Mouse (Mus musculus): ENCODE results near the gene Scaf8. TPM values are rescaled to one million over a fixed set of nuclear protein-coding genes. Genes with fewer than 3 reads are reported as not detected.
"Not testable (repeated sequence)": the region's sequence is repeated elsewhere in the genome, so short reads cannot be mapped to it uniquely, and the experiment has no call there.

The Scaf8 gene
- polyA plus RNA-seq, 1 experiment, result 32.4 TPM

DNA sequence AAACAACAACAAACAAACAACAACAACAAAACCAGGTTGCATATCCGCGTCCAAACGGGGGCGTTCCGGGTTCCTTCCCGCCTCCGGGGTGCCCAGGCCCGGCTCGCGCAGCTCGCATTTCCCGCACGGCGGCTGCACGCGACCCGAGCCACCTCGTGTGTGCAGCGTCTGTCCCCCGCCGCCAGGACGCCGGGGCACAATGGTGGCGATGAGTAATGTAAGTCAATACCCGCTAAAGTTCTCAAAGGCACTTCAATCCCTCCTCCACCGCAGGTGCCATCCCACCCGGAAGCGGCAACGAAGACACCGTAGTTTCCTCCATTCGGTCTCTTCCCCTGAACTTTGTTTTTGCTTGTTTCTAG is 433 bp upstream of the Scaf8 start:
- Histone ChIP-seq H3K4me1 (ENCODE audit: control insufficient read depth, insufficient read depth, low read length) (peaks cover 5% of the 10 kb centered on the region; the same call in 1 of the 2 replicates), H3K4me3 (ENCODE audit: insufficient read depth, low read length) (peak overlapping the region; percentile 84), H3K27ac (ENCODE audit: insufficient read depth, low read length) (peak overlapping the region; percentile 97)
- no peak for TF ChIP-seq CTCF (IDR thresholded peaks at IDR 0.05; ENCODE audit: extremely low read depth, insufficient read depth, low read length)
- no peak for TF ChIP-seq POLR2A (IDR thresholded peaks at IDR 0.05; ENCODE audit: extremely low read depth, insufficient read depth, low read length)

- TF ChIP-seq CTCF (IDR thresholded peaks at IDR 0.05; ENCODE audit: extremely low read depth, insufficient read depth, low read length) (no peak), POLR2A (IDR thresholded peaks at IDR 0.05; ENCODE audit: extremely low read depth, insufficient read depth, low read length) (no peak)
- H3K4me1 ChIP-seq (ENCODE audit: control insufficient read depth, insufficient read depth, low read length), result peaks cover 5% of the 10 kb centered on the region; the same call in 1 of the 2 replicates
- peak overlapping the region; percentile 97 for H3K27ac ChIP-seq (ENCODE audit: insufficient read depth, low read length)
- H3K4me3 ChIP-seq (ENCODE audit: insufficient read depth, low read length), result peak overlapping the region; percentile 84
Observed at GRCm38 (mm10) chr17:3115380-3115974, 705 bp downstream of the Scaf8 start.

DNA sequence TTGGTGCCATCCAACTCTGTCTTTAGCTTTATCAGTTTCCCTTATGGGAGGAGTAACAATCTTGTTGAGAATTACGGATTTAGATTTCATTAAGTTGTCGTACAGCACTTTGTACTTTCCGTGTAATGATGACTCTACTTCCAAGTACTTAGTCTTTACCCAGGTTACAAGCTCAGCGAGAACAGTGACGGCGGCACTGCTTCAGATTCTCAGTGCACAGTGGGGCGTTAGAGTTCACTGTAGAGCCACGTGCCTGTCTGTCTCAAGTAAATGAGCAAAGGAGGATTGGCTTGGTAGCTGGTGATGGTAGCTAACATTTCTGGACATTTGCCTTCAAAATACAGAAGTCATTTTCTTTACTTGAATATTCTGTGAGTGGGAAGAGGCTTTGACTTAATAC is 6.2 kb downstream of the Scaf8 start:
- not testable (repeated sequence) for H3K27ac ChIP-seq (ENCODE audit: insufficient read depth, low read length); H3K4me1 ChIP-seq (ENCODE audit: control insufficient read depth, insufficient read depth, low read length)

GRCm38 (mm10) chr17:3123581-3123980 is 8.8 kb downstream of the Scaf8 start:
- H3K27ac ChIP-seq (ENCODE audit: insufficient read depth, low read length); H3K4me3 ChIP-seq (ENCODE audit: insufficient read depth, low read length); H3K4me1 ChIP-seq (ENCODE audit: control insufficient read depth, insufficient read depth, low read length): not testable (repeated sequence)

More for the DNA sequence above, 6.2 kb downstream of the Scaf8 start:
- not testable (repeated sequence) for H3K4me3 ChIP-seq (ENCODE audit: insufficient read depth, low read length)

DNA sequence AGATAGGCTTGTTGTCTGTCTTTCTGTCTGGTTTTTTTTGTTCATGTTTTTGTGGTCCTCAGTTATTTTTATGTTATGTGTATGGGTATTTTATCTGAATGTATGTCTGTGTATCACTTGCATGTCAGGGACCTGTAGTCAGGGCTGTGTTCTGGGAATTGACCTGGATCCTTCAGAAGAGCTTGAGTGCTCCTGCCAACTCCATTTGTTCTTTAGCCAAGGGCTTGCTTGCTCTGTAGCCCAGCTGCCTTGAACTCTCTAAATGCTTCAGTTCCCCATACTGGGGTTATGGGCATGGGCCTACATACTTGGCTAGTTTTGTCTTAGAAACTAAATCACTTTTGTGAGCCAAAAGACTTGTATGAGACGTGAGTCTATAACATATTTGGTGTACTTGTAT is 13.9 kb downstream of the Scaf8 start:
- no peak overlapping the region for H3K27ac ChIP-seq (ENCODE audit: insufficient read depth, low read length)
- no peaks in the 10 kb centered on the region for H3K4me1 ChIP-seq (ENCODE audit: control insufficient read depth, insufficient read depth, low read length)
- no peak overlapping the region for H3K4me3 ChIP-seq (ENCODE audit: insufficient read depth, low read length)
- TF ChIP-seq CTCF (IDR thresholded peaks at IDR 0.05; ENCODE audit: extremely low read depth, insufficient read depth, low read length) (no peak), POLR2A (IDR thresholded peaks at IDR 0.05; ENCODE audit: extremely low read depth, insufficient read depth, low read length) (no peak)

DNA sequence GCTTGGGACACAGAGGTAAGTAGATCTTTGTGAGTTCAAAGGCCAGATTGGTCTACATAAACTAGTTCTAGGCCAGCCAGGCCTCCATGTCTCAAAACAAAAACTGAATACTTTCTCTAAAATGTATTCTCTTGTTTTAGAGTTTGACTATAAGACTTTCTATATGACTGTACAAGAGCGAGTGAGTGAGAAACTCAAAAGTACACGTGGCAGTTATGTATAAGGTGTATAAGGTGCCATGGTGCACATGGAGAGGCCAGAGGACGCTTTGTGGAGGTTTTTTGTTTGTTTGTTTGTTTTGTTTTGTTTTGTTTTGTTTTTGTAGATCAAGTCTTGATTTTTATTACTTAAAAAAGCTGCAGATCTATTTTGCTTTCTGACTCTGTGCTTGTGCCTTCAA is 15.0 kb downstream of the Scaf8 start:
- no peak overlapping the region for H3K4me3 ChIP-seq (ENCODE audit: insufficient read depth, low read length)
- H3K4me1 ChIP-seq (ENCODE audit: control insufficient read depth, insufficient read depth, low read length), result no peaks in the 10 kb centered on the region
- TF ChIP-seq CTCF (IDR thresholded peaks at IDR 0.05; ENCODE audit: extremely low read depth, insufficient read depth, low read length), result no peak
- TF ChIP-seq POLR2A (IDR thresholded peaks at IDR 0.05; ENCODE audit: extremely low read depth, insufficient read depth, low read length), result no peak
- no peak overlapping the region for H3K27ac ChIP-seq (ENCODE audit: insufficient read depth, low read length)

DNA sequence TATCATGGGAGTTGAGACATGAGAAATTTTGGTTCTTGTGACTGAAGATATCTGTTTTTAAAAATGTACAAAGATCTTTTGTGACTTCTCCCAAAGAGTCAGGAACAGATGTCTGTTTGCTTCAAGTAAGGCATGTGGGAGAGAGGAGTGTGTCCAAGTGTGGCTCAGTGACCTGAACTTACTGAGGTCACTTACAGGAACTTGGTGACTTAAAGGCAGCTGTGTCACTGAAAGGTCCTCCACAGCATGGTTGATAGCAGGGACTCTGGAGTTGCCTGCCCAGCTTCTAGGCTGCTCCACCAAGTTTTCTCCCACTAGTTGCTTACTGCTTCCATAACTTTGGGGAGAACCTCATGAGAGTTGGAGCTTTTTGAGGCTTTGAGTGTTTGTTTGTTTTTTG is 20.6 kb downstream of the Scaf8 start:
- no peak for TF ChIP-seq POLR2A (IDR thresholded peaks at IDR 0.05; ENCODE audit: extremely low read depth, insufficient read depth, low read length)
- TF ChIP-seq CTCF (IDR thresholded peaks at IDR 0.05; ENCODE audit: extremely low read depth, insufficient read depth, low read length), result no peak
- H3K4me3 ChIP-seq (ENCODE audit: insufficient read depth, low read length), result no peak overlapping the region

GRCm38 (mm10) chr17:3136127-3136526 is 21.4 kb downstream of the Scaf8 start:
- no peak overlapping the region for H3K4me3 ChIP-seq (ENCODE audit: insufficient read depth, low read length)
- H3K4me1 ChIP-seq (ENCODE audit: control insufficient read depth, insufficient read depth, low read length), result peaks cover 3% of the 10 kb centered on the region; the same call in 1 of the 2 replicates
- H3K27ac ChIP-seq (ENCODE audit: insufficient read depth, low read length), result no peak overlapping the region
- no peak for TF ChIP-seq CTCF (IDR thresholded peaks at IDR 0.05; ENCODE audit: extremely low read depth, insufficient read depth, low read length)

More for the DNA sequence above, 20.6 kb downstream of the Scaf8 start:
- no peak overlapping the region for H3K27ac ChIP-seq (ENCODE audit: insufficient read depth, low read length)
- H3K4me1 ChIP-seq (ENCODE audit: control insufficient read depth, insufficient read depth, low read length), result peaks cover 3% of the 10 kb centered on the region; the same call in 1 of the 2 replicates

- no peak overlapping the region for H3K4me3 ChIP-seq (ENCODE audit: insufficient read depth, low read length)
- TF ChIP-seq POLR2A (IDR thresholded peaks at IDR 0.05; ENCODE audit: extremely low read depth, insufficient read depth, low read length) (no peak), CTCF (IDR thresholded peaks at IDR 0.05; ENCODE audit: extremely low read depth, insufficient read depth, low read length) (no peak)
- H3K4me1 ChIP-seq (ENCODE audit: control insufficient read depth, insufficient read depth, low read length), result peaks cover 3% of the 10 kb centered on the region; the same call in 1 of the 2 replicates
- H3K27ac ChIP-seq (ENCODE audit: insufficient read depth, low read length), result peak overlapping the region; percentile 59; the same call in 1 of the 2 replicates
Observed at GRCm38 (mm10) chr17:3138387-3138786, 23.6 kb downstream of the Scaf8 start.

GRCm38 (mm10) chr17:3140100-3140499 is 25.3 kb downstream of the Scaf8 start:
- TF ChIP-seq POLR2A (IDR thresholded peaks at IDR 0.05; ENCODE audit: extremely low read depth, insufficient read depth, low read length) (no peak), CTCF (IDR thresholded peaks at IDR 0.05; ENCODE audit: extremely low read depth, insufficient read depth, low read length) (no peak)
- peaks cover 3% of the 10 kb centered on the region; the same call in 1 of the 2 replicates for H3K4me1 ChIP-seq (ENCODE audit: control insufficient read depth, insufficient read depth, low read length)
- H3K4me3 ChIP-seq (ENCODE audit: insufficient read depth, low read length), result no peak overlapping the region
- H3K27ac ChIP-seq (ENCODE audit: insufficient read depth, low read length), result no peak overlapping the region

GRCm38 (mm10) chr17:3148853-3149252 is 34.1 kb downstream of the Scaf8 start:
- TF ChIP-seq CTCF (IDR thresholded peaks at IDR 0.05; ENCODE audit: extremely low read depth, insufficient read depth, low read length) (no peak), POLR2A (IDR thresholded peaks at IDR 0.05; ENCODE audit: extremely low read depth, insufficient read depth, low read length) (no peak)
- no peak overlapping the region for H3K4me3 ChIP-seq (ENCODE audit: insufficient read depth, low read length)
- no peak overlapping the region for H3K27ac ChIP-seq (ENCODE audit: insufficient read depth, low read length)
- H3K4me1 ChIP-seq (ENCODE audit: control insufficient read depth, insufficient read depth, low read length), result no peaks in the 10 kb centered on the region

Measured in cortical plate, adult 2 months (tissue).